Comparison of ENCODE assay signal across 8 mouse cellular contexts in the genomic region with DNA sequence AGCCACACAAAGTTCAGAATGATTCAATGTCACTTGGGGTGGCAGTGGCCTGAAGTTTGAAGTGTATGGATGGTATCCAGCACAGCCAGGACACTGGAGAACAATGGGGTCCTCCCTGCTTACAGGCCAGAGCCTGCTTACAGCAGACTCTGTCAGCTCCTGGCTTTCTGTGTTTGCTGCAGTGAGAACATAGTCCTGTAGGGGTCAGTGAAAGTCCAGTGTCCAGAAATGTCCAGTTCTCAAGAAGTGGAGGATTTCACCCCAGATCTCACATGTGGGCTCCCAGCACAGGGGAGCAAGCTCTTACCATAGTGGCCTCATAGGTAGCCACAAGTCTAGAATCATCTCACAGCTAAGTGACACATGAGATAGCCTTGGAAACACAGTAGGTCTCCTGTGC. TPM values are rescaled to one million over a fixed set of nuclear protein-coding genes. Genes with fewer than 3 reads are reported as not detected.
DNase-seq lines count a peak whose midpoint lies in the region; ATAC-seq and TF ChIP-seq lines count a peak whose summit lies in the region.

No protein-coding gene starts in this region.

- TF ChIP-seq CTCF in MEL (IDR thresholded peaks at IDR 0.05 in 2 of 3, conservative IDR thresholded peaks at IDR 0.05 in 1 of 3; ENCODE audit: control insufficient read depth in 1 of 3, insufficient read depth in 1 of 3, low read depth in 2 of 3, low read length in 3 of 3, poor library complexity in 1 of 3, severe bottlenecking in 1 of 3) = peak; percentile 34 to 64 (median 42); a peak in 5 of 6 replicates

- H3K79me2 ChIP-seq in MEL (ENCODE audit: control insufficient read depth, insufficient read depth, low read length, poor library complexity) = no peaks in the 10 kb centered on the region

- no peak overlapping the region for H3K27ac ChIP-seq in MEL (ENCODE audit: control insufficient read depth, low read depth, low read length)
- H3K27ac ChIP-seq in embryonic facial prominence, embryonic 11.5 days (replicated peaks; ENCODE audit: low read depth, low read length) = no peak overlapping the region
- no peak overlapping the region for H3K27ac ChIP-seq in midbrain, embryonic 14.5 days (replicated peaks; ENCODE audit: low read depth, low read length)

- no peaks in the 10 kb centered on the region for H3K4me1 ChIP-seq in MEL (ENCODE audit: control insufficient read depth in 1 of 2, insufficient read depth in 2 of 2, low read length in 2 of 2)
- H3K4me1 ChIP-seq in embryonic facial prominence, embryonic 11.5 days (ENCODE audit: control insufficient read depth, insufficient read depth, low read length) = no peaks in the 10 kb centered on the region
- 0 out of 2 replicates have a peak, but pooled peaks cover 5% of the 10 kb centered on the region for H3K4me1 ChIP-seq in midbrain, embryonic 14.5 days (ENCODE audit: control insufficient read depth, insufficient read depth, low read length)

- intact Hi-C loops in left cerebral cortex, postnatal 14 days (cut with DNase I) = loop anchor here (1.0 to 2.0 kb wide), 3 partner anchors 39 to 99 kb away; partner anchors contain the start of gene Vgll4

- no peak overlapping the region for H3K4me3 ChIP-seq in MEL (ENCODE audit: control insufficient read depth in 1 of 2, insufficient read depth in 1 of 2, low read depth in 2 of 2, low read length in 2 of 2)
- H3K4me3 ChIP-seq in embryonic facial prominence, embryonic 11.5 days (ENCODE audit: low read depth, low read length) = no peak overlapping the region
- H3K4me3 ChIP-seq in midbrain, embryonic 14.5 days (replicated peaks; ENCODE audit: low read depth, low read length) = no peak overlapping the region

- peak; percentile 67 for TF ChIP-seq RAD21 in MEL (IDR thresholded peaks at IDR 0.05; ENCODE audit: low read depth, low read length)

- DNase-seq in heart, adult 11 months = peak; percentile 86
- no peak for DNase-seq in heart, adult 9 months (ENCODE audit: low spot score in 2 of 2)
- DNase-seq in MEL (ENCODE audit: low read depth, low spot score) = peak; percentile 44
- peak; percentile 56 for DNase-seq in embryonic facial prominence, embryonic 11.5 days (ENCODE audit: low spot score)
- DNase-seq in kidney, adult 11 months = peak; percentile 51
- DNase-seq in midbrain, embryonic 14.5 days = peak; percentile 73
- DNase-seq in left cerebral cortex, postnatal 14 days (ENCODE audit: low spot score in 2 of 2) = no peak
- DNase-seq in right cerebral cortex, postnatal 25 days = no peak

- no peaks in the 10 kb centered on the region for H3K9me3 ChIP-seq in MEL (replicated peaks; ENCODE audit: insufficient read depth, low read length)
- no peaks in the 10 kb centered on the region for H3K9me3 ChIP-seq in embryonic facial prominence, embryonic 11.5 days (replicated peaks; ENCODE audit: control insufficient read depth, low read length)
- no peaks in the 10 kb centered on the region for H3K9me3 ChIP-seq in midbrain, embryonic 14.5 days (ENCODE audit: control insufficient read depth, low read length)

- no peak; the same call in 1 of the 2 replicates for ATAC-seq in embryonic facial prominence, embryonic 11.5 days (replicated peaks; ENCODE audit: insufficient number of reproducible peaks, low FRiP score, low TSS enrichment, low read depth)
- no peak for ATAC-seq in midbrain, embryonic 14.5 days (ENCODE audit: low FRiP score, low TSS enrichment)

- no peak for TF ChIP-seq EP300 in MEL (IDR thresholded peaks at IDR 0.05; ENCODE audit: low read depth in 1 of 2, low read length in 2 of 2)

- no peaks in the 10 kb centered on the region for H3K36me3 ChIP-seq in MEL (ENCODE audit: control insufficient read depth in 1 of 2, insufficient read depth in 2 of 2, low read length in 2 of 2)
- H3K36me3 ChIP-seq in embryonic facial prominence, embryonic 11.5 days (replicated peaks; ENCODE audit: control insufficient read depth, insufficient read depth, low read depth, low read length) = no peaks in the 10 kb centered on the region
- no peaks in the 10 kb centered on the region for H3K36me3 ChIP-seq in midbrain, embryonic 14.5 days (ENCODE audit: control insufficient read depth, insufficient read depth, low read length)

- TF ChIP-seq POLR2A in MEL (IDR thresholded peaks at IDR 0.05; ENCODE audit: control insufficient read depth in 1 of 2, insufficient read depth in 1 of 2, low read depth in 1 of 2, low read length in 2 of 2, poor library complexity in 1 of 2) = no peak

- H3K27me3 ChIP-seq in MEL (ENCODE audit: control insufficient read depth in 1 of 2, insufficient read depth in 2 of 2, low read length in 2 of 2) = no peaks in the 10 kb centered on the region
- no peaks in the 10 kb centered on the region for H3K27me3 ChIP-seq in embryonic facial prominence, embryonic 11.5 days (ENCODE audit: control insufficient read depth, insufficient read depth, low read length)
- no peaks in the 10 kb centered on the region for H3K27me3 ChIP-seq in midbrain, embryonic 14.5 days (ENCODE audit: control insufficient read depth, insufficient read depth, low read length)

- no peak overlapping the region for H3K4me2 ChIP-seq in embryonic facial prominence, embryonic 11.5 days (ENCODE audit: low read depth, low read length)
- no peak overlapping the region for H3K4me2 ChIP-seq in midbrain, embryonic 14.5 days (ENCODE audit: low read length)

- H3K9ac ChIP-seq in MEL (ENCODE audit: control insufficient read depth, low read depth, low read length, poor library complexity, severe bottlenecking) = no peak overlapping the region; the same call in 1 of the 2 replicates
- H3K9ac ChIP-seq in embryonic facial prominence, embryonic 11.5 days (replicated peaks; ENCODE audit: low read length) = no peak overlapping the region
- H3K9ac ChIP-seq in midbrain, embryonic 14.5 days (replicated peaks; ENCODE audit: low read length) = no peak overlapping the region

TF ChIP-seq in MEL, 35 proteins besides CTCF, POLR2A, EP300 and RAD21:
- TF ChIP-seq ZC3H11A (IDR thresholded peaks at IDR 0.05; ENCODE audit: low read depth, low read length) = peak; percentile 50
- TF ChIP-seq MAFK (IDR thresholded peaks at IDR 0.05; ENCODE audit: borderline replicate concordance, low read depth, low read length) = no peak
- TF ChIP-seq SMC3 (IDR thresholded peaks at IDR 0.05; ENCODE audit: low read depth, low read length) = peak; percentile 49

RNA-seq across cellular contexts. Expression of gene Vgll4, which starts 40.4 kb away (rescaled TPM):
- 17.5 and 18.1 TPM in 2 replicates for total RNA-seq in MEL (2012; rRNA removed)
- 10 to 100 TPM in 1 of 2 experiments, not detected in 1; 21.5 TPM for polyA plus RNA-seq in MEL (2012; ENCODE audit: insufficient read depth in 1 of 2, insufficient read length in 2 of 2, low read depth in 1 of 2, low replicate concordance in 2 of 2, missing spikeins in 1 of 2)
- polyA plus RNA-seq in embryonic facial prominence, embryonic 11.5 days (2014; fragmentation: Nextera tagmentation; extraction: Ambion mirVana) = 58.9 and 68.2 TPM in 2 replicates
- 32.2 and 42.8 TPM in 2 replicates for polyA plus RNA-seq in midbrain, embryonic 14.5 days (2014; fragmentation: Nextera tagmentation; extraction: Ambion mirVana)
- total RNA-seq in left cerebral cortex, postnatal 14 days (2021) = 10 to 100 TPM; 48.0 to 53.4 TPM

Comparison
In these comparisons a context has a peak if more than half of its experiments do, and no peak if none do; other contexts are left out.
1. DNase-seq: peak in heart, adult 11 months (single experiment), MEL (single experiment), embryonic facial prominence, embryonic 11.5 days (single experiment), kidney, adult 11 months (single experiment) and midbrain, embryonic 14.5 days (single experiment); none in heart, adult 9 months (0 of 2), left cerebral cortex, postnatal 14 days (0 of 2) and right cerebral cortex, postnatal 25 days (single experiment).